Mouse (Mus musculus) spleen, adult 2 months (tissue): ENCODE data around the gene Hsdl2. TPM values are rescaled to one million over a fixed set of nuclear protein-coding genes. Genes with fewer than 3 reads are reported as not detected.

Source experiments
- DNase-seq, 2 experiments: peaks; one replicate each; pipeline versions ENCODE4 v3.0.0 to v3.0.0-alpha.2; 2012 to 2021; ENCODE audit warnings: low spot score in 2 of 2, low read depth in 1 of 2
- H3K27ac ChIP-seq: fragments of 200-500 bp; 2 replicates; pipeline ENCODE4 v1.5.1; 2012; ENCODE audit warnings: low read length, inconsistent platforms; ENCODE audit not compliant: insufficient read depth
- H3K27me3 ChIP-seq: fragments of 200-500 bp; 2 replicates; pipeline ENCODE4 v1.6.1; 2012; ENCODE audit warnings: mild to moderate bottlenecking, moderate library complexity, low read length, inconsistent platforms; ENCODE audit not compliant: control insufficient read depth, insufficient read depth
- H3K36me3 ChIP-seq: fragments of 200-500 bp; 2 replicates; pipeline ENCODE4 v1.6.1; 2012; ENCODE audit warnings: mild to moderate bottlenecking, low read length, inconsistent platforms; ENCODE audit not compliant: control insufficient read depth, insufficient read depth
- H3K4me1 ChIP-seq: fragments of 200-500 bp; 2 replicates; pipeline ENCODE4 v1.6.1; 2011; ENCODE audit warnings: inconsistent platforms; ENCODE audit not compliant: control insufficient read depth, insufficient read depth, insufficient read length
- H3K4me3 ChIP-seq: fragments of 200-500 bp; 2 replicates; pipeline ENCODE4 v1.5.1; 2011; ENCODE audit warnings: mild to moderate bottlenecking, inconsistent platforms; ENCODE audit not compliant: insufficient read depth, insufficient read length; ENCODE audit errors: extremely low read depth
- CTCF ChIP-seq: fragments of 200-500 bp; IDR thresholded peaks from 2 replicates; pipeline ENCODE4 v1.5.1; 2011; ENCODE audit warnings: mild to moderate bottlenecking, inconsistent platforms; ENCODE audit not compliant: insufficient read depth, insufficient read length, insufficient replicate concordance; ENCODE audit errors: extremely low read depth
- POLR2A ChIP-seq: fragments of 200-500 bp; IDR thresholded peaks from 2 replicates; pipeline ENCODE4 v1.6.1; 2011; ENCODE audit warnings: low read depth, low read length, inconsistent platforms
- WGBS: fragments of 180-500 bp; shearing (Covaris S2); methylation state at CpG from one replicate; pipeline ENCODE4 v1.1.7; 2018; 5-methylcytosine and 5-hydroxymethylcytosine counted together
- polyA plus RNA-seq: library from polyadenylated mRNA; depleted of rRNA; stranded (reverse); fragments of >200 nt; gene quantifications from 2 replicates; pipeline ENCODE4 v1.2.3, GENCODE M21; 2012

Gene Hsdl2
- polyA plus RNA-seq, 1 experiment: 3.0 TPM

DNA sequence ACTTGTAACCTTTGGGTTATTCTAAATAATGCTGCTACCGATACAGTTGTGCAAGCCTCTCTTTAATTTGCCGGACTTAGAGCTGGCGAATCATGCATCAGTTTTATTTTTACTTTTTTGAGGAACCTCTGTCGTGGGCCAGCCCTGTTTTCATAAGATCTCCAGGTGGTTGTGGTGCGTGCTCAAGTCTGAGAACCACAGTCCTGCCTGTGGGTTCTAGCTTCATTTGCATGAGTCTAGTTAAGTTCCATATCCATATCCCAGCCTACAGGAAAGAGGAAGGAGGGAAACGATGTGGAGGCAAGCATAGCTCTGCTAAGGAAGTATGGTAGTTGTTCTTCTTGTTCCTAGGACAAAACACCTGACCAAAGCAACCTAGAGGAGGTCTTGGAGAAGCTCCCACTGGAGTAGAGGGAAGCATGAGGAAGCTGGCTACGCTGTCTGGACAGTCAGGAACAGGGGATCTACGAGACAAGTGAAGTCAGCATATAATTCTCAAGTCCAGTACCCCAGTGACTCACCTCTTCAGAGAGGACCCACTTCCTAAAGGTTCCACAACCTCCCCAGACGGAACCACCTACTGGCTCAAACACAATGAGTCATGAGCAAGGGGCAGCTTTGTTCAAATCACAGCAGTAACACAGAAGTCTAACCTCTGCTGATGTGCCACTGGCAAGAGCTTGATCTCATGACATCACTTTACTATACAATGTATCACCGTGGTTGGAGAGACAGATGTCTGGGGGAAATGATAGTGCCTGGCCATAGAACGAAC, 6.0 kb upstream of the Hsdl2 start:
- no peak for TF ChIP-seq POLR2A
- no peak for TF ChIP-seq CTCF
- no peak for DNase-seq
- no peak overlapping the region for H3K4me3 ChIP-seq
- no peak overlapping the region for H3K27ac ChIP-seq
- no peaks in the 10 kb centered on the region for H3K36me3 ChIP-seq
- 47% methylated on average over 11 of the region's 11 CpGs for WGBS
- no peaks in the 10 kb centered on the region for H3K4me1 ChIP-seq
- H3K27me3 ChIP-seq: no peaks in the 10 kb centered on the region

DNA sequence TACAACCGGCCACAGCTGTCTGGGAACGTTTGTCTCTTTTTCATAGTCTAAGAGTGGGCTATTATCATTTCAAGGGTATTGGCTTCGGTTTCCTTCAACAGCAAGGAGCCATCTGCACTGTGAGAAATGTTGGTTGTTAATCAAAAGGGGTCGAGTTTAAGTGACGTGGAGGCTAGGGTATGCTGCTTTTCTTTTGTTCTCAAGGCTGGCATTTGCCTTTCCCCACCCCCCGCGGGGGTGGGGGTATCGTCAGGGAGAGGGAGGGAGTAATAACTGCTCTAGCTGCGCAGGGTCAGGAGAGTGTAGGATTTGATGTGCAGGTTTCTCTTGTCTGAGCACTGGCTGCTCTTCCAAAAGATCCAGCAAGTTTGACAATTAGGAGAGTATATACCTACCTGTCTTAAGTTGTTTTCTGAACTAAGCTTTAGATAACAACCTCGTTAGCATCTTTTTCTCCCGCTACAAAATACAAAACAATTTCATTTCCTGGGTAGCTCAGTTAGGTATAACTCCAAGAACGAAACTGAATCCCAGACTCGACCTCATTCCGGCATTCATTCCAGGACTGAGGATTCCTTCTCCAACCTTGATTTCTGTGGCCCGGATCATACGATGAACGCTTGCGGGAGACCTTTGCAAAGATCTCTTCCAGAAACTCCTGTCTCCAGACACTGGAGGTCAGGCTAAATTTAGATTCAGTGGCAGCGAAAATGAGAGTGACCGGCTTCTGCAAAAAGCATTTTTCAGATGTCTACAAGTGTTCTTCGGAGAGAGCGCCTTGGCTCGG, 675 bp upstream of the Hsdl2 start:
- peak overlapping the region; percentile 86 for H3K4me3 ChIP-seq
- H3K27ac ChIP-seq: peak overlapping the region; percentile 89
- WGBS: 2% methylated on average over 23 of the region's 23 CpGs
- TF ChIP-seq CTCF (no peak), POLR2A (no peak)
- H3K4me1 ChIP-seq: peaks cover 3% of the 10 kb centered on the region; the same call in 1 of the 2 replicates
- DNase-seq: no peak
- no peaks in the 10 kb centered on the region for H3K36me3 ChIP-seq
- no peaks in the 10 kb centered on the region for H3K27me3 ChIP-seq

DNA sequence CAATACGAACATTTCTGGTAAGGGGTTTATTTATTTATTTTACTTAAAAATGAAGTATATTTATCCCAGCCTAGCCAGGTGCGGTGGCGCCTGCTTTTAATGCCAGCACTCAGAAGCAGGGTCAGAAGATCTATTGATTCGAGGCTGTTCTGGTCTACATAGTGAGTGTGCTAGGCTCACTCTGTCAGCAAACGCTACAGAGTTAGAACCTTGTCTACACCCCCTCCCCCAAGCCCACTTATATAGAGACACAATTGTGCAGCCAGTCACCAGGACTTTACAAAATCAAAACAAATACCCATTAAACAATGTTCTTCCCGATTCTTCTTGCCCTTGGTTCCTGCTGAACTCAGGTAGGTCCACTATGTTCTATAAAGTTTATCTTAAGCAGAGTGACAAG, 823 bp downstream of the Hsdl2 start:
- H3K4me1 ChIP-seq: peaks cover 3% of the 10 kb centered on the region; the same call in 1 of the 2 replicates
- H3K27ac ChIP-seq: no peak overlapping the region
- no peaks in the 10 kb centered on the region for H3K27me3 ChIP-seq
- WGBS: 44% methylated on average over 6 of the region's 6 CpGs
- DNase-seq: no peak
- no peak overlapping the region; the same call in none of the 2 replicates for H3K4me3 ChIP-seq
- TF ChIP-seq CTCF (no peak), POLR2A (no peak)
- H3K36me3 ChIP-seq: no peaks in the 10 kb centered on the region

DNA sequence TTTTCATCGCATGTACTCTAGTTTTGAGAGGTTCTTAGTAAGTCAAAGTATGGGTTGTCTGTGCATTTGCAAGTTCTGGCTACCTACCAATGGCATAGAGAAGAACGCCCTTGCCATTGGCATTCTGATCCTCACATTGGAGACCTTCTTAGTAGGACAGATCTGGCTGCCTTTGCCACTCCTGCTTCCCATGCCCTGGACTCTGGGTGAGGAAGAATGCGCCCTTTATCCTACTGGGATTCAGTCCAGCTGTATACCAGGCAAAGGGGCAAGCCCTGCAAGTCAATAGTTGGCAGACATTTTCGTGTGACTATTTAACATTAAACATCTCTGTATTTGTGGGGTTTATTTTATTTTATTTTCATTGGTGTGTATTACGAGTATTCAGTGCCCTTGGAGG, 3.7 kb downstream of the Hsdl2 start:
- DNase-seq: no peak
- Histone ChIP-seq H3K27ac (no peak overlapping the region), H3K27me3 (no peaks in the 10 kb centered on the region), H3K4me3 (no peak overlapping the region), H3K4me1 (peaks cover 3% of the 10 kb centered on the region; the same call in 1 of the 2 replicates), H3K36me3 (no peaks in the 10 kb centered on the region)
- TF ChIP-seq POLR2A (no peak), CTCF (no peak)
- WGBS: 90% methylated on average over 5 of the region's 5 CpGs

DNA sequence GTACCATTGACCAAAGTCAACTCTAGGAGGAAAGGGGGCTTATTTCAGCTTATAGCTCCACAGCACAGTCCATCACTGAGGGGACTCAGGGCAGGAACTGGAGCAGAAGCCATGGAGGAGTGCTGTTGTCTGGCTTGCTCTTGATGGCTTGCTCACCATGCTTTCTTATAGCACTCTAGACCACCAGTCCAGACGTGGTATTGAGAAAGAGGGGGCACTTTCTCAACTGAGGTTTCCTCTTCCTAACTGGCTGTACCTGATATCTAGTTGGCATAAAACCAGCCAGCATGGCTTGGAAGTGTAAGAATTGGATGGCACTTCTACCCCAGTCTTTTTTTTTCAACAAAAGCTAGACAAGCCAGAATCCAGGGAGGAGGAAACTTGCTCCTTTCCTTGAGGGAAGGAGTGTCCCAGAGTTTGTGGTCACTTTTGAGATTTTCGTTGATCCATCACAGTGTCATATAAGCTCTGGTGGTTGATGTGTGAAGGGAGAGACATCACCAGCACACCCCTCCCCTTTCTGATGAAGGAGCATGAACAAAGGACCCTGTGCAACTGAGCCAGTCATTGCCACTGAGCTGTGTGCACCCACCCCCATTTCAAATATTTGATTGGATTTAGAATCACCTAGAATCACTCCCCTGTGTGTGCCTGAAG, 6.0 kb downstream of the Hsdl2 start:
- Histone ChIP-seq H3K27me3 (no peaks in the 10 kb centered on the region), H3K27ac (no peak overlapping the region), H3K36me3 (no peaks in the 10 kb centered on the region), H3K4me1 (no peaks in the 10 kb centered on the region), H3K4me3 (no peak overlapping the region)
- TF ChIP-seq POLR2A (no peak), CTCF (no peak)
- WGBS: 74% methylated on average over 2 of the region's 2 CpGs
- DNase-seq: no peak

DNA sequence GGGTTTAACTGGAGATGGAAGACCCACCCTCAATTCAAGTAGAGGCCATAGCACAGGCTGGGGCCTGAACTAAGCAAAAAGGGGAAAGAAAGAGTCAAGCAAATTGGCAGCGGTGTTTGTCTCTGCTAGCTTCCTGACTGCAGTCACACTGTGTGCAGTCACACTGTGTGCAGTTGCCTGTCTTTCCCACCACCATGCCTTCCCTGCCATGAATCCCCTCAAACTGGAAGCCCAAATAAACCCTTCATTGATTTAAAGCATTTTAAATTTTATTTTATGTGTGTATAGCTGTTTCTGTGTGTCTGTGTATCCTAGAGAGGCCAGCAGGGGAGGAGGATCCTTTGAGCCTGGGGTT, 6.5 kb downstream of the Hsdl2 start:
- H3K4me3 ChIP-seq: no peak overlapping the region
- no peaks in the 10 kb centered on the region for H3K27me3 ChIP-seq
- no peak overlapping the region for H3K27ac ChIP-seq
- TF ChIP-seq POLR2A (no peak), CTCF (no peak)
- H3K36me3 ChIP-seq: no peaks in the 10 kb centered on the region
- no peak for DNase-seq
- WGBS: 100% methylated on average over 1 of the region's 1 CpGs
- no peaks in the 10 kb centered on the region for H3K4me1 ChIP-seq

DNA sequence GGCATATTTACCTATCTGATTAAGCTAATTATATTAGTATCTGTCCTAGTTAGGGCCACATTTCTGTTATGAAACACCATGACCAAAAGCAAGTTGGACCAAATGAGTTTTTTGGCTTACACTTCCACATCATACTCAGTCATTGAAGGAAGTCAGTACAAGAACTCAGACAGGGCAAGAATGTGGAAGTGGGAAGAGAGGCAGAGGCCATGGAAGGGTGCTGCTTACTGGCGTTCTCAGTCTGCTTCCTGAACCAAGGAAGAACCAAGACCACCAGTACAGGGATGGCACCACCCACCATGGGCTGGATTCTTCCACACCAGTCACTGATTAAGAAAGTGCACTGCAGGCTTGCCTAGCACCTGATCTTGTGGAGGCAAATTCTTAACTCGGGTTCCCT, 13.3 kb downstream of the Hsdl2 start:
- Histone ChIP-seq H3K4me1 (peaks cover 2% of the 10 kb centered on the region), H3K27ac (no peak overlapping the region), H3K4me3 (no peak overlapping the region), H3K27me3 (no peaks in the 10 kb centered on the region), H3K36me3 (no peaks in the 10 kb centered on the region)
- 67% methylated on average over 2 of the region's 2 CpGs for WGBS
- TF ChIP-seq POLR2A: no peak
- no peak for TF ChIP-seq CTCF
- DNase-seq: no peak
